Mouse (Mus musculus): ENCODE data around the gene Ctsa.

Ctsa gene

GRCm38 (mm10) chr2:164805332-164805718, 27.3 kb upstream of the Ctsa start:
- no peak for DNase-seq

GRCm38 (mm10) chr2:164806614-164807013, 26.1 kb upstream of the Ctsa start:
- DNase-seq: no peak

GRCm38 (mm10) chr2:164813557-164813956, 19.1 kb upstream of the Ctsa start:
- no peak for DNase-seq

- no peak for DNase-seq
Measured at GRCm38 (mm10) chr2:164815348-164815747, 17.3 kb upstream of the Ctsa start.

GRCm38 (mm10) chr2:164815821-164816220, 16.9 kb upstream of the Ctsa start:
- no peak for DNase-seq

- no peak for DNase-seq
Measured at GRCm38 (mm10) chr2:164817206-164817605, 15.5 kb upstream of the Ctsa start.

- no peak for DNase-seq
Measured at GRCm38 (mm10) chr2:164817703-164818102, 15.0 kb upstream of the Ctsa start.

- no peak for DNase-seq
Measured at GRCm38 (mm10) chr2:164821060-164821459, 11.6 kb upstream of the Ctsa start.

- peak; percentile 99 for DNase-seq
Measured at GRCm38 (mm10) chr2:164822636-164823165, 10.0 kb upstream of the Ctsa start, which contains the start of gene Zswim1. TSS of gene Zswim1 (plus strand) at chr2:164822686.

- peak; percentile 64 for DNase-seq
Measured at GRCm38 (mm10) chr2:164823181-164823585, 9.5 kb upstream of the Ctsa start.

- no peak for DNase-seq
Measured at GRCm38 (mm10) chr2:164823969-164824368, 8.7 kb upstream of the Ctsa start.

GRCm38 (mm10) chr2:164825521-164825920, 7.2 kb upstream of the Ctsa start:
- no peak for DNase-seq

- DNase-seq: no peak
Measured at GRCm38 (mm10) chr2:164827146-164827850, 5.4 kb upstream of the Ctsa start.

- no peak for DNase-seq
Measured at GRCm38 (mm10) chr2:164828437-164828836, 4.2 kb upstream of the Ctsa start, which contains the start of gene Spata25. TSS of gene Spata25 (minus strand) at chr2:164828537.

GRCm38 (mm10) chr2:164829090-164829489, 3.6 kb upstream of the Ctsa start:
- DNase-seq: no peak

GRCm38 (mm10) chr2:164831029-164831428, 1.6 kb upstream of the Ctsa start:
- no peak for DNase-seq

GRCm38 (mm10) chr2:164832032-164832747, 483 bp upstream of the Ctsa start:
- no peak for DNase-seq

GRCm38 (mm10) chr2:164833314-164833959, 764 bp downstream of the Ctsa start, which contains the start of gene Neurl2:
TSS of gene Neurl2 (minus strand) at chr2:164833456.
- DNase-seq: peak; percentile 98

GRCm38 (mm10) chr2:164834531-164834930, 1.9 kb downstream of the Ctsa start:
- no peak for DNase-seq

- DNase-seq: no peak
Measured at GRCm38 (mm10) chr2:164835164-164835563, 2.5 kb downstream of the Ctsa start.

GRCm38 (mm10) chr2:164845782-164846181, 13.1 kb downstream of the Ctsa start:
- DNase-seq: no peak

GRCm38 (mm10) chr2:164850061-164850460, 17.4 kb downstream of the Ctsa start:
- DNase-seq: no peak

- DNase-seq: peak; percentile 55
Measured at GRCm38 (mm10) chr2:164855572-164855971, 22.9 kb downstream of the Ctsa start.

Data from retina, postnatal 1 day (tissue).